Mouse (Mus musculus): ENCODE results near the gene Rsph10b.

GRCm38 (mm10) chr5:143999409-143999808, 66.6 kb downstream of the Rsph10b start:
- TF ChIP-seq CTCF (IDR thresholded peaks at IDR 0.05; ENCODE audit: insufficient read depth, low read length): no peak; the same call in 1 of the 2 replicates
- no peak for TF ChIP-seq POLR2A (IDR thresholded peaks at IDR 0.05; ENCODE audit: borderline replicate concordance, extremely low read depth, low read depth, low read length)

All from lung, adult 2 months (tissue).